Mouse (Mus musculus) layer of hippocampus, postnatal 36 days (tissue): Measurements from ENCODE around the gene Acot1. TPM values are rescaled to one million over a fixed set of nuclear protein-coding genes. Genes with fewer than 3 reads are reported as not detected.
A peak's percentile ranks its signal among the peaks of the same experiment; 100 is the strongest.
"Not testable (repeated sequence)": the region's sequence is repeated elsewhere in the genome, so short reads cannot be mapped to it uniquely, and the experiment has no call there.

Experiments used
- DNase-seq, 2 experiments: peaks; one replicate each; pipeline ENCODE4 v3.0.0; 2022
- total RNA-seq, 2 experiments: library from RNA; stranded (reverse); gene quantifications; 2 replicates each; pipeline ENCODE4 v1.2.3; 2021

Gene Acot1
- total RNA-seq: 10 to 100 TPM; 23.1 to 25.4 TPM

GRCm38 (mm10) chr12:84009171-84009965 lies at the start of gene Acot1:
Gene Acot1 (plus strand): TSS chr12:84009490.
- peak; percentile 56 for DNase-seq

- DNase-seq: no peak
Observed at GRCm38 (mm10) chr12:83965235-83965634, 44.1 kb upstream of the Acot1 start.

GRCm38 (mm10) chr12:83972117-83972516 lies 37.2 kb upstream of the Acot1 start:
- DNase-seq: peak; percentile 23 to 36

- no peak for DNase-seq
Observed at GRCm38 (mm10) chr12:83978862-83979261, 30.4 kb upstream of the Acot1 start.

- DNase-seq: no peak
Observed at GRCm38 (mm10) chr12:83981615-83982014, 27.7 kb upstream of the Acot1 start.

DNA sequence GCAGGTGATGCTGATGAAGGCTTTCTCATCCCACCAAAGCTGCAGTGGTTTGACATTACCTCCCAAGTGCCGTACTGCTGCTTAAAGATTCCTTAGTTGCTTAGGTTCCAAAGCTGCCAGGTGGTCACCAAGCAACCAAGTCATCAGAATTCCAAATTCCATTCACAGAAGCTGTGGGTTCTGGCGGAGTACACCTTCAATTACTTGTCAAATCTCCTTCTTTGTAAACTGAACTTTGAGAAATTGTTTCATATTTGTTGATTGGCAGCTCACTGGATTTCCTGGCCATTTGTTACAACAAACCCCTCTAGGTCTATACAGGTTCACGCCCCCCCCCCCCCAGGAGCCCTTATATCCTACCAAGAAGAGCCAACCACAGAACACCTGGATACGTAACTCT lies 24.5 kb upstream of the Acot1 start, which contains the start of gene Heatr4:
Gene Heatr4 (minus strand): TSS at position 101 of the 400 bp plus-strand sequence.
- no peak for DNase-seq

- no peak for DNase-seq
Observed at GRCm38 (mm10) chr12:83987242-83987582, 22.1 kb upstream of the Acot1 start.

DNA sequence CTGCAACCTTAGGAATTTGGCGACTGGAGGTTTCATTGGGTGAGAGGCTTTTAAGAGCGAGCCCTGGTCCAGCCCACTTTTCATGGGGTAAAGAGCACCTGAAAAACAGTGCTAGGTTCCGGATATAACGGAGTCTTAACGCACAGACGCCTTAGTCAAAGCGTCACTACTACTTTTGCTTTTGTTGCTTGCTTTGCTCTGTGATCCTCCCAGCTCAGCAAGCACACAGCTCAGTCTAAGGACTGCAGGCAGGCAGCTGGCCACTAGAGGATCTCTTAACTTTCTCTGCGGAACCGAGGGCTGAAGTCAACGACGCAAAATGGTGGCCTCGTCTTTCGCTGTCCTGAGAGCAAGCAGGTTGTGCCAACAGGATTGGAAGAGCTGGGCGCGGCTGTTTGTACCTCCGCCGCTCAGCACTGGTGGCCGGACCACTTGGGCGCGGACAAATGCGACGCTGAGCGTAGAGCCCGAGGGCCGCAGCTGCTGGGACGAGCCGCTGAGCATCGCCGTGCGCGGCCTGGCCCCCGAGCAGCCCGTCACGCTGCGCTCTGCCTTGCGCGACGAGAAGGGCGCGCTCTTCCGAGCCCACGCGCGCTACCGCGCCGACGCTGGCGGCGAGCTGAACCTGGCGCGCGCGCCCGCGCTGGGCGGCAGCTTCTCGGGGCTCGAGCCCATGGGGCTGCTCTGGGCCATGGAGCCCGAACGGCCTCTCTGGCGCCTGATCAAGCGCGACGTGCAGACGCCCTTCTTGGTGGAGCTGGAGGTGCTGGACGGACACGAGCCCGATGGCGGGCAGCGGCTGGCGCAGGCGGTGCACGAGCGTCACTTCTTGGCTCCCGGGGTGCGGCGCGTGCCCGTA lies 21.5 kb upstream of the Acot1 start, which contains the start of gene Acot2:
Gene Acot2 (plus strand): TSS at position 279 of the 859 bp plus-strand sequence.
- peak; percentile 77 for DNase-seq

DNA sequence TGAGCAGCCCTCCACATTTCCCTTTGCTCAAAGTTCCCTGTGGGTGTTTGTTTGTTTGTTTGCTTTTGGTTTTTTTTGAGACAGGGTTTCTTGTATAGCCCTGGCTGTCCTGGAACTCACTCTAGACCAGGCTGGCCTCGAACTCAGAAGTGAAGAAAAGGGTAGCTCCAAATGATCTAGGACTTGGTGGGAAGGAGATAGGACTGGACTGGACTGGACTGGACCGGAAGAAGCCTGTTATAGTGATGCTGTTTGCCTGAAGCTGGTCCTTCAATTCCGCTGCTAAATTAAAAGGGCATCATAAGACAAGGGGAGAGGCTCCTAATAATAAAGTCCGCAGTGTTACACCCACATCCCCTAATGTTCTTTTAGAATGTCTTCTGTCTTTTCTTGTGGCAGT lies 20.8 kb upstream of the Acot1 start:
- no peak for DNase-seq

DNA sequence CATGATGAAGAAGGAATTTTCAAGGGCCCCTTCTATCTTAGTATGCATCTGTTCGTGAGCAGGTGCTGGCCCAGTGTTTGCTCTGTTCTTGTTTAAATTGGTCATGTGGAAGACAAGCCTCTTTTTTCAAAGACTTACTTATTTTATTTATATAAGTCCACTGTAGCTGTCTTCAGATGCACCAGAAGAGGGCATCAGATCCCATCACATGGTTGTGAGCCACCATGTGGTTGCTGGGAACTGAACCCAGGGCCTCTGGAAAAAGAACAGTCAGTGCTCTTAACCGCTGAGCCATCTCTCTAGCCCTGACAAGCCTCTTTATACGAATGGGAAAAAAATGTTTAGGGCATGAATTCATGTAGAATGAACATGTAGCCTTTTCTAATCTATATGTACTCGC lies 19.9 kb upstream of the Acot1 start:
- DNase-seq: no peak

DNA sequence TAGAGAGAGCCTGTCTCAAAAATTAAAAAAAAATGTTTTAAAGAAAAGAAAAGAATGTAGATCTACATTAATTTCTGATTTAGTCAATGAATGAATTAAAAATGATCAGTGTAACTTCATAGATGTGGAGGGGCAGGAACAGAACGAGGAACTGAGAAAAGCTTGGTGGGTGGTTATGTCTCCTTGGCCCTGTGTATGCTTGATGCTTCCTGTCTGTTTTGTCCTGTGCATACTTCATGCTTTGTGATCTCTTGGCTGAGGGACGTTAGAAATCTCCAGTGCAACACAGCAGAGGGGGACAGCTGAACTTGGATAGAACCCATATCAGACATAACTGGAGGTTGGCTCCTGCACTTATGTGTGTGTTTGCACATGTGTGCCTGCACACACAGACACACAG lies 12.1 kb upstream of the Acot1 start:
- DNase-seq: no peak

DNA sequence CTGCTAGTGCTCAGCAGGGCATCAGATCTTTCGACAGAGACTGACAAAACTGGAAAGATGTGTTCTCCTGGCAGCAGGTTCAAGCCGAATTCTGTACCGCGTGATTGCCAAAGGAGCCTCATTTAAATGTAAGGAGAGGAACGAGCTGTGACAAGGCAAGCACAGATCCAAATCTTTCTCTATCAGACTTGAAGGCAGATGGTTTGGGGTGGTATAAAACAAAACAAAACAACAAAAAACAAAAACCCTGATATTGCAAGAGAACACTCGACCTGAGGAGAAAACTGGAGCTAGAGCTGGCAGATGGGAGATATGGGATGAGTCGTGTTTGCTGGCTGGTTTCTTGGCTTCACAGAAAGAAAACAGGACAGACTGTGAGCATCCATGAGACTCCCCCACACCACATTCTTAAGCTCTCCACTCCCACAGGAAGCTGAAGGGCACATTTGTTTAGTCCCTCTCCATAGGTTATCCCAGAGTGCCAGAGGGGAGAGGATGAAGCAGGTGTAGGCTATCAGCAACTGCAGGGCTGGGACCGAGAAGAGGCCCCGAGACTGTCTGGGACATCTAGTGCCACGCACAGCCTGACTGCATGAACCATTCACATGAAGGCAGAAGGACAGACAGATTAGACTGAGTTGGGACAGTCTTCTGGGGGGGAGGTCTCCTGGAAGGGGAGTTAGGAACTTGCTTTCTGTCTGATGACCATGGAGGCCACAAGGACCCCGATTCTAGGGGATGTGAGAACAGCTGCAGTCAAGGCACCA lies 10.8 kb upstream of the Acot1 start:
- peak in 1 of 2 experiments; percentile 32 for DNase-seq

DNA sequence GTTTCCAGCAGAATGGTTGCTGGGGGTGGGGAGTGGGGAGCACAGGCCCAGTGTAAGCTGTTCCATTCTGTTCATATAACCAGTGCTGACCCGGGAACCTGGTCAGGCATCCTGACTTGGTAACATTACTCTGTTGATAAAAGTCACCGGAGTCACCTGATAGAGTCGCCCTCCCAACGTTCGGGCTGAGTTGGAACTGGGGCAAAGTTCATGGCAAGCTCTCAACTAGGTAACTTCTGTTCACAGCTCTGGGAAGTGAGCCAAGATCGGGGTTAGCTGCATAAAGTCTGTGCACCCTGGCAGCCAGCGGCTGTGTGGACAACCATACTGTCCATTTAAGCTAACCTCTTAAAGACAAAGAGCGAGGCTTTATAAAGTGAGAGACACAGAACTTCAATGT lies 10.1 kb upstream of the Acot1 start:
- DNase-seq: not testable (repeated sequence)

GRCm38 (mm10) chr12:84000418-84000817 lies 8.9 kb upstream of the Acot1 start:
- no peak for DNase-seq

DNA sequence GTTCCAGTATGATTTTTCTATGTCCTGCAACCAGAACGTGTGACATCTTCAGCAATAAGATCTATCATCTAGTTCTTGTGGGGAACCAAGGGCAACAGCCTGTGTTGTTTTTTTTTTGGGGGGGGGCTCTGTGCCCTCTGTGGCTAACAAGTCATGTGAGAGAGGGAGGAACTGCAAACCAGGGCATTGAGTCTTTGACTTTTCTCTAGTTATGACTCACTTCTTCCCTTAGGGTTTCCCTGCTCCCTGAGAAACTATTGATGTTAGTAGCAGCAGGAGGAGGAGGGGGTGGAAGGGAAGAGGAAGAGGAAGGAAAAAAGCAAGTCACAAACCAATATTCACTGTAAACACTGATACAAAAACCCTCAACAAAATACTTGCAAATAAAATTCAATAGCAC lies 5.4 kb upstream of the Acot1 start:
- no peak for DNase-seq

DNA sequence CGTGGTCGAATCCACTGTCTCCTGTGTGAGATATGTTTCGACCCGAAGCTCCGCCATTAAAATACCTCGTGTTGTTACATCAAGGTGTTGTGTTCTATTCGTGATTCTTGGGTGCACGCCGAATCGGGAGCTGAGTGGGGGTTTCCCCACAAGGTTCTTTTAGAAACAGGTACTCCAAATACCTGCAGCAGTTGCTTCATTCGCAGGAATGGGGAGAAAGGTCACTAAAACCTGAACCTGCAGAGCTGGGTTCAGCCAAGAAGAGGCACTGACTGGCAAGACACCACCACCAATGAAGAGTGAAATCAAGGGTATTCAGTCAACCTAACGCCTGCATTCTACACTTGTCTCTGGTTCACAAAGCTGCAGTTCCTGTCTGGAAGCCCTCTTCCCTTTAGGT lies 1.0 kb upstream of the Acot1 start:
- DNase-seq: no peak

DNA sequence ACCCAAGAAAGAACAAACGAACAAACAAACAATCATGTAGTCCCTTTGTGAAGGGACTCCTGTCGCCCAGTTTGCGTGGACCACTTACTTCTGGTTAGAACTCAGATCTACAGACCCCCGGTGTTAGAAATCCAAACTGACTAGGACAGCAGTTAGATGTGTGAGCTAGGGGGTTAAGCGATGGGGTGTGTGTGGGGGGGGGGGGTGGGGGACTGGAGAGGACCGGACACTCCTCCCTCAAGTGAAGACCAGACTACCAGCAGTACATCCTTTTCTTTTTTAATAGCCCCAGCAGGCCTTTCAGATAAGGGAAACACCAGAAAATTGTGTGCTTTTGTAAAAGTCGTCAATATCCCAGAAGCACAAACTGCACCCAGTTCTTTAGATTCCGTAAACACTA lies 561 bp upstream of the Acot1 start:
- no peak for DNase-seq

DNA sequence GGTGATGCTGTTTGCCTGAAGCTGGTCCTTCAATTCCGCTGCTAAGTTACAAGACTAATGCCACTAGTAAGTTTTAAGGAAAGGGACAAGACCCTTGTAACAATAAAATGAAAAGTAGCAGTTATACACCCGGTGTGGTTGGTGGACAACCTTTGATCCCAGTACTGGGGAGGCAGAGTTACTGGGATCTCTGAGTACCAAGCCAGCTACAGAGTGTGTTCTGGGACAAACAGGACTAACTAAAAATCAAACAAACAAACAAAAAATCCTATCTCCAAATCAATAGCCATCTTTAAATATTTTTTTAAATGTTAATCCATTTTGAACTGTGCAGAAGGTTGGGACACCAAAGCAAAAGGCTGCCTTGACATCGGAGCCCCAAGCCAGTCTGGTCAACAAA lies 911 bp downstream of the Acot1 start:
- DNase-seq: no peak

- peak; percentile 67 to 71 for DNase-seq
Observed at GRCm38 (mm10) chr12:84011251-84012040, 2.2 kb downstream of the Acot1 start.

- no peak for DNase-seq
Observed at GRCm38 (mm10) chr12:84013130-84013529, 3.8 kb downstream of the Acot1 start.

- DNase-seq: no peak
Observed at GRCm38 (mm10) chr12:84013701-84014100, 4.4 kb downstream of the Acot1 start.

GRCm38 (mm10) chr12:84020528-84020927 lies 11.2 kb downstream of the Acot1 start:
- not testable (repeated sequence) for DNase-seq
